ENCODE assay signal across 8 mouse cellular contexts in genomic region chr11:78536690-78537084, GRCm38 (mm10). TPM values are rescaled to one million over a fixed set of nuclear protein-coding genes. Genes with fewer than 3 reads are reported as not detected.
A peak's percentile ranks its signal among the peaks of the same experiment; 100 is the strongest.
DNase-seq lines count a peak whose midpoint lies in the region; ATAC-seq and TF ChIP-seq lines count a peak whose summit lies in the region.

No protein-coding gene starts in this region.

- no peak for TF ChIP-seq POLR2A in heart, adult 2 months (IDR thresholded peaks at IDR 0.05; ENCODE audit: insufficient read depth, low read depth, low read length)
- TF ChIP-seq POLR2A in thymus, adult 2 months (IDR thresholded peaks at IDR 0.05; ENCODE audit: control insufficient read depth, extremely low read depth, insufficient read depth, low read length, poor library complexity) = no peak

- ATAC-seq in liver, embryonic 12.5 days = no peak
- ATAC-seq in granulocyte monocyte progenitor cell, adult 5-6 weeks (replicated peaks; ENCODE audit: poor library complexity, severe bottlenecking) = no peak

- peak overlapping the region; percentile 90 for H3K9ac ChIP-seq in heart, adult 2 months (ENCODE audit: low read depth, low read length)
- H3K9ac ChIP-seq in liver, embryonic 12.5 days = peak overlapping the region; percentile 88

- peaks cover 9% of the 10 kb centered on the region; the same call in 1 of the 2 replicates for H3K79me2 ChIP-seq in heart, adult 2 months (replicated peaks; ENCODE audit: control insufficient read depth, insufficient read depth, low read length)

- peak overlapping the region; percentile 83 for H3K4me2 ChIP-seq in liver, embryonic 12.5 days

- intact Hi-C loops in heart, adult 2 months (cut with DNase I) = loop anchor here (1.0 to 2.0 kb wide), 2 partner anchors 14 to 24 kb away; partner anchors contain the start of genes Poldip2, Tmem199 and Tmem97
- intact Hi-C loops in heart, postnatal 14 days (cut with DNase I) = no loop called here

- H3K36me3 ChIP-seq in heart, adult 2 months (ENCODE audit: control insufficient read depth, insufficient read depth, low read length) = peaks cover 14% of the 10 kb centered on the region
- H3K36me3 ChIP-seq in thymus, adult 2 months (ENCODE audit: control insufficient read depth, insufficient read depth, low read length) = peaks cover 9% of the 10 kb centered on the region; the same call in 1 of the 2 replicates
- peaks cover 33% of the 10 kb centered on the region for H3K36me3 ChIP-seq in liver, embryonic 12.5 days

- H3K4me1 ChIP-seq in heart, adult 2 months (ENCODE audit: control insufficient read depth, insufficient read depth, low read length) = peaks cover 9% of the 10 kb centered on the region
- peaks cover 9% of the 10 kb centered on the region for H3K4me1 ChIP-seq in thymus, adult 2 months (replicated peaks; ENCODE audit: control insufficient read depth, insufficient read depth, low read length)
- H3K4me1 ChIP-seq in liver, embryonic 12.5 days = peaks cover 35% of the 10 kb centered on the region

- no peak for DNase-seq in heart, adult 2 months
- DNase-seq in heart, postnatal 14 days = no peak
- no peak for DNase-seq in thymus, adult 2 months
- DNase-seq in thymus, postnatal 14 days = no peak
- no peak for DNase-seq in urinary bladder, adult 18-20 months (ENCODE audit: low spot score in 2 of 2)
- no peak for DNase-seq in spleen, adult 18-20 months

- 1% methylated on average over 14 of the region's 14 CpGs for WGBS in heart, adult 2 months
- WGBS in thymus, adult 2 months = 2% methylated on average over 14 of the region's 14 CpGs
- 2% methylated on average over 14 of the region's 14 CpGs for WGBS in liver, embryonic 12.5 days (ENCODE audit: insufficient replicate concordance)

- H3K27ac ChIP-seq in heart, adult 2 months = peak overlapping the region; percentile 91
- H3K27ac ChIP-seq in thymus, adult 2 months (ENCODE audit: control insufficient read depth, insufficient read depth, low read length) = peak overlapping the region; percentile 19
- H3K27ac ChIP-seq in liver, embryonic 12.5 days = peak overlapping the region; percentile 89

- H3K27me3 ChIP-seq in heart, adult 2 months (ENCODE audit: control insufficient read depth, insufficient read depth, low read length) = no peaks in the 10 kb centered on the region
- H3K27me3 ChIP-seq in thymus, adult 2 months (ENCODE audit: control insufficient read depth, insufficient read depth, low read length) = no peaks in the 10 kb centered on the region
- H3K27me3 ChIP-seq in liver, embryonic 12.5 days (replicated peaks) = no peaks in the 10 kb centered on the region

- TF ChIP-seq EP300 in heart, adult 2 months (IDR thresholded peaks at IDR 0.05; ENCODE audit: insufficient read depth, low read depth, low read length) = no peak

- TF ChIP-seq CTCF in heart, adult 2 months (IDR thresholded peaks at IDR 0.05) = no peak
- TF ChIP-seq CTCF in thymus, adult 2 months (IDR thresholded peaks at IDR 0.05; ENCODE audit: borderline replicate concordance, control insufficient read depth, extremely low read depth, insufficient read depth, low read length, poor library complexity) = no peak

- H3K4me3 ChIP-seq in heart, adult 2 months = peak overlapping the region; percentile 75
- peak overlapping the region; percentile 70 for H3K4me3 ChIP-seq in thymus, adult 2 months (ENCODE audit: control insufficient read depth, insufficient read depth, low read length)
- peak overlapping the region; percentile 81 for H3K4me3 ChIP-seq in liver, embryonic 12.5 days

- no peaks in the 10 kb centered on the region for H3K9me3 ChIP-seq in liver, embryonic 12.5 days (replicated peaks)

RNA-seq across cellular contexts. Expression of gene Ift20, which starts 0.5 kb away (rescaled TPM):
- 10 to 100 TPM; 37.6 to 40.6 TPM for total RNA-seq in heart, adult 2 months (2021)
- polyA plus RNA-seq in heart, adult 2 months (2012; rRNA removed) = 34.6 and 39.4 TPM in 2 replicates
- total RNA-seq in heart, postnatal 14 days (2021) = 10 to 100 TPM; 48.4 to 50.0 TPM
- polyA plus RNA-seq in thymus, adult 2 months (2012; rRNA removed) = 58.4 and 60.7 TPM in 2 replicates
- polyA plus RNA-seq in liver, embryonic 12.5 days (2016; fragmentation: Nextera tagmentation; extraction: Ambion mirVana) = 81.7 and 84.7 TPM in 2 replicates
- total RNA-seq in granulocyte monocyte progenitor cell, adult 5-6 weeks (2014; fragmentation: Nextera tagmentation) = 81.0 and 106 TPM in 2 replicates
- total RNA-seq in granulocyte monocyte progenitor cell, adult 5-6 weeks (2017) = 138 and 194 TPM in 2 replicates

RNA-seq across cellular contexts. Expression of gene Tnfaip1, which starts 0.6 kb away (rescaled TPM):
- total RNA-seq in heart, adult 2 months (2021) = 10 to 100 TPM; 38.2 to 40.1 TPM
- polyA plus RNA-seq in heart, adult 2 months (2012; rRNA removed) = 36.0 and 51.1 TPM in 2 replicates
- total RNA-seq in heart, postnatal 14 days (2021) = 10 to 100 TPM; 47.7 to 50.7 TPM
- 13.4 and 14.3 TPM in 2 replicates for polyA plus RNA-seq in thymus, adult 2 months (2012; rRNA removed)
- polyA plus RNA-seq in liver, embryonic 12.5 days (2016; fragmentation: Nextera tagmentation; extraction: Ambion mirVana) = 22.3 and 22.6 TPM in 2 replicates
- 13.2 and 15.1 TPM in 2 replicates for total RNA-seq in granulocyte monocyte progenitor cell, adult 5-6 weeks (2014; fragmentation: Nextera tagmentation)
- 3.3 and 5.6 TPM in 2 replicates for total RNA-seq in granulocyte monocyte progenitor cell, adult 5-6 weeks (2017)

RNA-seq across cellular contexts. Expression of gene Tmem97, which starts 13.9 kb away (rescaled TPM):
- 1 to 10 TPM; 5.2 to 6.1 TPM for total RNA-seq in heart, adult 2 months (2021)
- polyA plus RNA-seq in heart, adult 2 months (2012; rRNA removed) = 6.4 and 6.8 TPM in 2 replicates
- 10 to 100 TPM in 1 of 2 experiments, 1 to 10 TPM in 1; 8.8 to 10.3 TPM for total RNA-seq in heart, postnatal 14 days (2021)
- 20.6 and 21.6 TPM in 2 replicates for polyA plus RNA-seq in thymus, adult 2 months (2012; rRNA removed)
- 111 and 128 TPM in 2 replicates for polyA plus RNA-seq in liver, embryonic 12.5 days (2016; fragmentation: Nextera tagmentation; extraction: Ambion mirVana)
- total RNA-seq in granulocyte monocyte progenitor cell, adult 5-6 weeks (2014; fragmentation: Nextera tagmentation) = 89.3 and 102 TPM in 2 replicates
- 71.9 and 93.9 TPM in 2 replicates for total RNA-seq in granulocyte monocyte progenitor cell, adult 5-6 weeks (2017)

RNA-seq across cellular contexts. Expression of gene Poldip2, which starts 24.7 kb away (rescaled TPM):
- total RNA-seq in heart, adult 2 months (2021) = 100 to 1,000 TPM; 127 to 140 TPM
- polyA plus RNA-seq in heart, adult 2 months (2012; rRNA removed) = 102 and 151 TPM in 2 replicates
- total RNA-seq in heart, postnatal 14 days (2021) = 100 to 1,000 TPM; 153 to 155 TPM
- 41.3 and 43.6 TPM in 2 replicates for polyA plus RNA-seq in thymus, adult 2 months (2012; rRNA removed)
- polyA plus RNA-seq in liver, embryonic 12.5 days (2016; fragmentation: Nextera tagmentation; extraction: Ambion mirVana) = 96.0 and 96.7 TPM in 2 replicates
- 61.3 and 68.8 TPM in 2 replicates for total RNA-seq in granulocyte monocyte progenitor cell, adult 5-6 weeks (2014; fragmentation: Nextera tagmentation)
- 64.5 and 85.8 TPM in 2 replicates for total RNA-seq in granulocyte monocyte progenitor cell, adult 5-6 weeks (2017)

RNA-seq across cellular contexts. Expression of gene Tmem199, which starts 24.7 kb away (rescaled TPM):
- 10 to 100 TPM; 11.3 to 11.5 TPM for total RNA-seq in heart, adult 2 months (2021)
- 7.9 and 14.0 TPM in 2 replicates for polyA plus RNA-seq in heart, adult 2 months (2012; rRNA removed)
- 10 to 100 TPM; 11.7 to 12.1 TPM for total RNA-seq in heart, postnatal 14 days (2021)
- 13.5 and 17.3 TPM in 2 replicates for polyA plus RNA-seq in thymus, adult 2 months (2012; rRNA removed)
- 40.6 and 41.7 TPM in 2 replicates for polyA plus RNA-seq in liver, embryonic 12.5 days (2016; fragmentation: Nextera tagmentation; extraction: Ambion mirVana)
- total RNA-seq in granulocyte monocyte progenitor cell, adult 5-6 weeks (2014; fragmentation: Nextera tagmentation) = 21.9 and 36.8 TPM in 2 replicates
- 25.5 and 29.9 TPM in 2 replicates for total RNA-seq in granulocyte monocyte progenitor cell, adult 5-6 weeks (2017)

Comparison
In these comparisons a context has a peak if more than half of its experiments do, and no peak if none do; other contexts are left out.
1. H3K27ac ChIP-seq: peak in every context shown above with its lines; median percentile 91 in heart, adult 2 months; 89 in liver, embryonic 12.5 days; 19 in thymus, adult 2 months.
2. RNA of gene Tmem97, which starts 13.9 kb away (total RNA-seq): 71.9 to 102 TPM in granulocyte monocyte progenitor cell, adult 5-6 weeks; 8.8 to 10.3 TPM in heart, postnatal 14 days and 5.2 to 6.1 TPM in heart, adult 2 months; every median in the first group is over 4 times any median in the second.
3. Peak in every context shown above with its lines, with median percentiles within 50 percentile points of each other: H3K4me3 ChIP-seq.